ENCODE assay signal across 8 mouse cellular contexts in genomic region chr5:31201042-31201741, GRCm38 (mm10). TPM values are rescaled to one million over a fixed set of nuclear protein-coding genes. Genes with fewer than 3 reads are reported as not detected.
DNase-seq lines count a peak whose midpoint lies in the region; ATAC-seq and TF ChIP-seq lines count a peak whose summit lies in the region.

No protein-coding gene starts in this region.

- TF ChIP-seq EP300 in CH12.LX (IDR thresholded peaks at IDR 0.05; ENCODE audit: low read length), result no peak
- no peak for TF ChIP-seq EP300 in liver, postnatal 0 days (IDR thresholded peaks at IDR 0.05; ENCODE audit: low read depth)

- no peak for DNase-seq in heart, postnatal 4 days
- peak; percentile 39 for DNase-seq in CH12.LX (ENCODE audit: extremely low read depth)
- no peak for DNase-seq in forebrain, postnatal 0 days
- DNase-seq in liver, postnatal 0 days, result no peak
- DNase-seq in MN1 (ENCODE audit: low spot score), result no peak
- DNase-seq in frontal cortex, adult 2 months (ENCODE audit: extremely low spot score in 1 of 2, low spot score in 1 of 2), result no peak
- DNase-seq in right cerebral cortex, adult 2 months (ENCODE audit: low spot score in 2 of 2), result no peak

- no peak for TF ChIP-seq RAD21 in CH12.LX (IDR thresholded peaks at IDR 0.05; ENCODE audit: low read depth, low read length)

- no peak for ATAC-seq in heart, embryonic 13.5 days (ENCODE audit: extremely low read depth, insufficient number of reproducible peaks, low FRiP score, low TSS enrichment)
- no peak for ATAC-seq in forebrain, postnatal 0 days
- no peak for ATAC-seq in liver, postnatal 0 days

- peak overlapping the region; percentile 94 for H3K4me2 ChIP-seq in heart, embryonic 13.5 days
- peak overlapping the region; percentile 94 for H3K4me2 ChIP-seq in CH12.LX (ENCODE audit: insufficient read depth, low read depth, poor library complexity, severe bottlenecking)
- peak overlapping the region; percentile 83 for H3K4me2 ChIP-seq in forebrain, postnatal 0 days (ENCODE audit: low read depth)
- peak overlapping the region; percentile 97 for H3K4me2 ChIP-seq in liver, postnatal 0 days (ENCODE audit: low read depth, low read length)

- dilution Hi-C loops in CH12.LX (cut with MboI; ENCODE audit: extremely low pct_ligation_motif_present, extremely low pct_unique_long_range_greater_than_20kb, low sequenced_read_pairs), result no loop called here

- H3K36me3 ChIP-seq in heart, embryonic 13.5 days, result peaks cover 84% of the 10 kb centered on the region
- H3K36me3 ChIP-seq in CH12.LX (replicated peaks in 1 of 2; ENCODE audit: control insufficient read depth in 1 of 2, insufficient read depth in 1 of 2, low read length in 1 of 2), result peaks cover 75 to 85% of the 10 kb centered on the region in 2 experiments
- H3K36me3 ChIP-seq in forebrain, postnatal 0 days (ENCODE audit: insufficient read depth), result peaks cover 79% of the 10 kb centered on the region
- H3K36me3 ChIP-seq in liver, postnatal 0 days (replicated peaks; ENCODE audit: insufficient read depth, low read length), result peaks cover 78% of the 10 kb centered on the region

- TF ChIP-seq CTCF in CH12.LX (conservative IDR thresholded peaks at IDR 0.05 in 1 of 2, IDR thresholded peaks at IDR 0.05 in 1 of 2; ENCODE audit: low read depth in 2 of 2, low read length in 2 of 2), result no peak
- TF ChIP-seq CTCF in forebrain, postnatal 0 days (IDR thresholded peaks at IDR 0.05; ENCODE audit: low read depth), result no peak
- TF ChIP-seq CTCF in liver, postnatal 0 days (IDR thresholded peaks at IDR 0.05; ENCODE audit: low read depth), result no peak

- in situ Hi-C loops in CH12.LX (cut with MboI; ENCODE audit: low pct_ligation_motif_present, low pct_unique_long_range_greater_than_20kb, low sequenced_read_pairs), result no loop called here

- H3K79me2 ChIP-seq in CH12.LX (replicated peaks; ENCODE audit: control insufficient read depth, extremely low read depth, insufficient read depth, poor library complexity, severe bottlenecking), result peaks cover 7% of the 10 kb centered on the region

- H3K9ac ChIP-seq in heart, embryonic 13.5 days, result peak overlapping the region; percentile 90
- H3K9ac ChIP-seq in CH12.LX (ENCODE audit: insufficient read depth, low read depth), result peak overlapping the region; percentile 92
- peak overlapping the region; percentile 92 for H3K9ac ChIP-seq in forebrain, postnatal 0 days
- H3K9ac ChIP-seq in liver, postnatal 0 days (replicated peaks), result peak overlapping the region; percentile 89

- WGBS in heart, embryonic 13.5 days, result 14% methylated on average over 13 of the region's 13 CpGs
- WGBS in forebrain, postnatal 0 days, result 23% methylated on average over 13 of the region's 13 CpGs
- WGBS in liver, postnatal 0 days (ENCODE audit: insufficient replicate concordance), result 9% methylated on average over 13 of the region's 13 CpGs

- TF ChIP-seq POLR2A in CH12.LX (IDR thresholded peaks at IDR 0.05; ENCODE audit: low read depth, low read length), result no peak

- peak overlapping the region; percentile 79 for H3K27ac ChIP-seq in heart, embryonic 13.5 days (replicated peaks)
- peak overlapping the region; percentile 77 for H3K27ac ChIP-seq in CH12.LX (ENCODE audit: insufficient read depth, low read depth)
- peak overlapping the region; percentile 85 for H3K27ac ChIP-seq in forebrain, postnatal 0 days (ENCODE audit: low read depth, low read length)
- H3K27ac ChIP-seq in liver, postnatal 0 days (ENCODE audit: low read depth), result peak overlapping the region; percentile 76

- peak overlapping the region; percentile 77 for H3K4me3 ChIP-seq in heart, embryonic 13.5 days
- peak overlapping the region; percentile 64 to 81 (median 78) for H3K4me3 ChIP-seq in CH12.LX (replicated peaks in 1 of 3; ENCODE audit: low read depth in 2 of 3, low read length in 2 of 3, poor library complexity in 1 of 3)
- peak overlapping the region; percentile 83 for H3K4me3 ChIP-seq in forebrain, postnatal 0 days (ENCODE audit: low read depth, low read length)
- peak overlapping the region; percentile 70 for H3K4me3 ChIP-seq in liver, postnatal 0 days (ENCODE audit: low read depth, low read length)

- no peaks in the 10 kb centered on the region for H3K27me3 ChIP-seq in heart, embryonic 13.5 days (replicated peaks)
- no peaks in the 10 kb centered on the region for H3K27me3 ChIP-seq in CH12.LX (replicated peaks)
- no peaks in the 10 kb centered on the region for H3K27me3 ChIP-seq in forebrain, postnatal 0 days (ENCODE audit: insufficient read depth, low read length)
- no peaks in the 10 kb centered on the region for H3K27me3 ChIP-seq in liver, postnatal 0 days (ENCODE audit: insufficient read depth, low read length)

- peaks cover 24% of the 10 kb centered on the region for H3K4me1 ChIP-seq in heart, embryonic 13.5 days
- peaks cover 6 to 23% of the 10 kb centered on the region in 2 experiments for H3K4me1 ChIP-seq in CH12.LX (ENCODE audit: control insufficient read depth in 1 of 2, insufficient read depth in 2 of 2)
- H3K4me1 ChIP-seq in forebrain, postnatal 0 days (ENCODE audit: insufficient read depth), result peaks cover 6% of the 10 kb centered on the region; the same call in 1 of the 2 replicates
- peaks cover 19% of the 10 kb centered on the region for H3K4me1 ChIP-seq in liver, postnatal 0 days (ENCODE audit: insufficient read depth)

- peaks cover 4% of the 10 kb centered on the region for H3K9me3 ChIP-seq in heart, embryonic 13.5 days
- no peaks in the 10 kb centered on the region for H3K9me3 ChIP-seq in CH12.LX (replicated peaks; ENCODE audit: low read length)
- H3K9me3 ChIP-seq in forebrain, postnatal 0 days (ENCODE audit: low read length), result peaks cover 4% of the 10 kb centered on the region; the same call in 1 of the 2 replicates
- H3K9me3 ChIP-seq in liver, postnatal 0 days (ENCODE audit: low read length), result peaks cover 3% of the 10 kb centered on the region; the same call in 1 of the 2 replicates

TF ChIP-seq in CH12.LX, 34 proteins besides CTCF, POLR2A, EP300 and RAD21 (continues in another document):
- peak; percentile 75 for TF ChIP-seq ZMIZ1 (IDR thresholded peaks at IDR 0.05; ENCODE audit: low read depth, low read length)
- TF ChIP-seq JUN (IDR thresholded peaks at IDR 0.05; ENCODE audit: insufficient read depth, low read depth, low read length), result no peak
- 0 out of 2 replicates have a peak, but pooled peaks have one; percentile 30 for TF ChIP-seq TBP (conservative IDR thresholded peaks at IDR 0.05; ENCODE audit: low read depth, low read length)

RNA-seq across cellular contexts. Expression of gene Zfp513, which starts 0.9 kb away (rescaled TPM):
- polyA plus RNA-seq in heart, embryonic 13.5 days (2015; fragmentation: Nextera tagmentation; extraction: Ambion mirVana), result 7.3 and 7.5 TPM in 2 replicates
- total RNA-seq in heart, postnatal 4 days (2021), result 10 to 100 TPM; 13.7 to 14.4 TPM
- total RNA-seq in CH12.LX (2012; rRNA removed), result 6.9 and 7.4 TPM in 2 replicates
- total RNA-seq in CH12.LX (2014; rRNA removed), result 2.4 and 3.6 TPM in 2 replicates
- 10.2 and 12.8 TPM in 2 replicates for polyA plus RNA-seq in CH12.LX (2012; ENCODE audit: insufficient read length, low read depth)
- 6.7 and 10.9 TPM in 2 replicates for total RNA-seq in forebrain, postnatal 0 days (2014; rRNA removed)
- 10.8 and 11.8 TPM in 2 replicates for polyA plus RNA-seq in forebrain, postnatal 0 days (2015; fragmentation: Nextera tagmentation; extraction: Ambion mirVana)
- 2.9 TPM in 2 replicates for polyA plus RNA-seq in liver, postnatal 0 days (2015; fragmentation: Nextera tagmentation; extraction: Ambion mirVana)
- polyA plus RNA-seq in frontal cortex, adult 2 months (2012; rRNA removed), result 44.6 and 47.2 TPM in 2 replicates

RNA-seq across cellular contexts. Expression of gene Eif2b4, which starts 8.0 kb away (rescaled TPM):
- 52.3 and 55.9 TPM in 2 replicates for polyA plus RNA-seq in heart, embryonic 13.5 days (2015; fragmentation: Nextera tagmentation; extraction: Ambion mirVana)
- total RNA-seq in heart, postnatal 4 days (2021), result 10 to 100 TPM; 38.6 to 39.4 TPM
- total RNA-seq in CH12.LX (2012; rRNA removed), result 56.8 and 75.0 TPM in 2 replicates
- total RNA-seq in CH12.LX (2014; rRNA removed), result 26.8 and 29.0 TPM in 2 replicates
- 99.5 and 106 TPM in 2 replicates for polyA plus RNA-seq in CH12.LX (2012; ENCODE audit: insufficient read length, low read depth)
- total RNA-seq in forebrain, postnatal 0 days (2014; rRNA removed), result 45.3 and 70.8 TPM in 2 replicates
- polyA plus RNA-seq in forebrain, postnatal 0 days (2015; fragmentation: Nextera tagmentation; extraction: Ambion mirVana), result 76.6 and 95.3 TPM in 2 replicates
- polyA plus RNA-seq in liver, postnatal 0 days (2015; fragmentation: Nextera tagmentation; extraction: Ambion mirVana), result 35.5 and 36.8 TPM in 2 replicates
- polyA plus RNA-seq in frontal cortex, adult 2 months (2012; rRNA removed), result 50.6 and 63.3 TPM in 2 replicates

RNA-seq across cellular contexts. Expression of gene Snx17, which starts 8.2 kb away (rescaled TPM):
- polyA plus RNA-seq in heart, embryonic 13.5 days (2015; fragmentation: Nextera tagmentation; extraction: Ambion mirVana), result 112 and 116 TPM in 2 replicates
- total RNA-seq in heart, postnatal 4 days (2021), result 10 to 100 TPM; 88.3 to 88.7 TPM
- total RNA-seq in CH12.LX (2012; rRNA removed), result 61.5 and 73.9 TPM in 2 replicates
- total RNA-seq in CH12.LX (2014; rRNA removed), result 52.6 and 56.7 TPM in 2 replicates
- 59.2 and 63.9 TPM in 2 replicates for polyA plus RNA-seq in CH12.LX (2012; ENCODE audit: insufficient read length, low read depth)
- 91.6 and 104 TPM in 2 replicates for total RNA-seq in forebrain, postnatal 0 days (2014; rRNA removed)
- polyA plus RNA-seq in forebrain, postnatal 0 days (2015; fragmentation: Nextera tagmentation; extraction: Ambion mirVana), result 96.9 and 108 TPM in 2 replicates
- 29.4 and 29.9 TPM in 2 replicates for polyA plus RNA-seq in liver, postnatal 0 days (2015; fragmentation: Nextera tagmentation; extraction: Ambion mirVana)
- polyA plus RNA-seq in frontal cortex, adult 2 months (2012; rRNA removed), result 86.9 and 89.2 TPM in 2 replicates

RNA-seq across cellular contexts. Expression of gene Ppm1g, which starts 19.3 kb away (rescaled TPM):
- 101 and 107 TPM in 2 replicates for polyA plus RNA-seq in heart, embryonic 13.5 days (2015; fragmentation: Nextera tagmentation; extraction: Ambion mirVana)
- 10 to 100 TPM; 94.7 to 97.0 TPM for total RNA-seq in heart, postnatal 4 days (2021)
- 182 and 225 TPM in 2 replicates for total RNA-seq in CH12.LX (2012; rRNA removed)
- 96.9 and 97.8 TPM in 2 replicates for total RNA-seq in CH12.LX (2014; rRNA removed)
- 366 and 383 TPM in 2 replicates for polyA plus RNA-seq in CH12.LX (2012; ENCODE audit: insufficient read length, low read depth)
- 93.4 and 102 TPM in 2 replicates for total RNA-seq in forebrain, postnatal 0 days (2014; rRNA removed)
- 156 and 175 TPM in 2 replicates for polyA plus RNA-seq in forebrain, postnatal 0 days (2015; fragmentation: Nextera tagmentation; extraction: Ambion mirVana)
- polyA plus RNA-seq in liver, postnatal 0 days (2015; fragmentation: Nextera tagmentation; extraction: Ambion mirVana), result 49.4 and 56.9 TPM in 2 replicates
- 90.8 and 98.9 TPM in 2 replicates for polyA plus RNA-seq in frontal cortex, adult 2 months (2012; rRNA removed)

RNA-seq across cellular contexts. Expression of gene Gtf3c2, which starts 21.2 kb away (rescaled TPM):
- polyA plus RNA-seq in heart, embryonic 13.5 days (2015; fragmentation: Nextera tagmentation; extraction: Ambion mirVana), result 45.3 and 47.8 TPM in 2 replicates
- total RNA-seq in heart, postnatal 4 days (2021), result 10 to 100 TPM; 47.3 to 55.7 TPM
- total RNA-seq in CH12.LX (2012; rRNA removed), result 49.4 and 51.2 TPM in 2 replicates
- total RNA-seq in CH12.LX (2014; rRNA removed), result 19.4 and 22.8 TPM in 2 replicates
- polyA plus RNA-seq in CH12.LX (2012; ENCODE audit: insufficient read length, low read depth), result 96.9 and 99.5 TPM in 2 replicates
- total RNA-seq in forebrain, postnatal 0 days (2014; rRNA removed), result 36.8 and 49.8 TPM in 2 replicates
- polyA plus RNA-seq in forebrain, postnatal 0 days (2015; fragmentation: Nextera tagmentation; extraction: Ambion mirVana), result 36.2 and 52.9 TPM in 2 replicates
- polyA plus RNA-seq in liver, postnatal 0 days (2015; fragmentation: Nextera tagmentation; extraction: Ambion mirVana), result 15.0 and 16.8 TPM in 2 replicates
- polyA plus RNA-seq in frontal cortex, adult 2 months (2012; rRNA removed), result 80.3 and 89.9 TPM in 2 replicates
